Mouse (Mus musculus): ENCODE results near the gene Erp44. TPM values are rescaled to one million over a fixed set of nuclear protein-coding genes. Genes with fewer than 3 reads are reported as not detected.

Gene Erp44
- total and polyA plus RNA-seq, 3 experiments = 31.1 to 31.6 TPM; not detected in 1

GRCm38 (mm10) chr4:48316036-48316435, 36.7 kb upstream of the Erp44 start:
- Histone ChIP-seq H3K27ac (ENCODE audit: control insufficient read depth, low read depth, low read length) (no peak overlapping the region), H3K9me3 (replicated peaks; ENCODE audit: insufficient read depth, low read length) (no peaks in the 10 kb centered on the region), H3K9ac (ENCODE audit: control insufficient read depth, low read depth, low read length, poor library complexity, severe bottlenecking) (no peak overlapping the region), H3K36me3 (ENCODE audit: control insufficient read depth in 1 of 2, insufficient read depth in 2 of 2, low read length in 2 of 2) (peaks cover 0 to 4% of the 10 kb centered on the region in 2 experiments; a peak in 2 of 4 replicates), H3K27me3 (ENCODE audit: control insufficient read depth in 1 of 2, insufficient read depth in 2 of 2, low read length in 2 of 2) (no peaks in the 10 kb centered on the region), H3K4me3 (ENCODE audit: control insufficient read depth in 1 of 2, insufficient read depth in 1 of 2, low read depth in 2 of 2, low read length in 2 of 2) (no peak overlapping the region), H3K79me2 (ENCODE audit: control insufficient read depth, insufficient read depth, low read length, poor library complexity) (no peaks in the 10 kb centered on the region), H3K4me1 (ENCODE audit: control insufficient read depth in 1 of 2, insufficient read depth in 2 of 2, low read length in 2 of 2) (peaks cover 0 to 3% of the 10 kb centered on the region in 2 experiments; a peak in 2 of 4 replicates)
- TF ChIP-seq MAZ (IDR thresholded peaks at IDR 0.05; ENCODE audit: low read depth, low read length) (no peak), CTCF (IDR thresholded peaks at IDR 0.05 in 2 of 3, conservative IDR thresholded peaks at IDR 0.05 in 1 of 3; ENCODE audit: control insufficient read depth in 1 of 3, insufficient read depth in 1 of 3, low read depth in 2 of 3, low read length in 3 of 3, poor library complexity in 1 of 3, severe bottlenecking in 1 of 3) (peak in 2 of 3 experiments; percentile 10 to 20; a peak in 2 of 6 replicates), TAL1 (IDR thresholded peaks at IDR 0.05; ENCODE audit: low read length) (no peak), MXI1 (IDR thresholded peaks at IDR 0.05; ENCODE audit: low read depth, low read length) (no peak), USF1 (IDR thresholded peaks at IDR 0.05; ENCODE audit: low read depth, low read length) (no peak), SMC3 (IDR thresholded peaks at IDR 0.05; ENCODE audit: low read depth, low read length) (peak; percentile 20; the same call in 1 of the 2 replicates), KAT2A (conservative IDR thresholded peaks at IDR 0.05; ENCODE audit: low read depth, low read length) (no peak), MAX (IDR thresholded peaks at IDR 0.05; ENCODE audit: low read length) (no peak), RAD21 (IDR thresholded peaks at IDR 0.05; ENCODE audit: low read depth, low read length) (peak; percentile 10)
- DNase-seq (ENCODE audit: low read depth, low spot score) = no peak

- TF ChIP-seq ELF1 (IDR thresholded peaks at IDR 0.05; ENCODE audit: low read depth, low read length) (no peak), MYC (IDR thresholded peaks at IDR 0.05; ENCODE audit: low read depth, low read length) (no peak), BHLHE40 (IDR thresholded peaks at IDR 0.05; ENCODE audit: borderline replicate concordance, low read depth, low read length) (no peak), MAZ (IDR thresholded peaks at IDR 0.05; ENCODE audit: low read depth, low read length) (no peak)
- no peak for DNase-seq (ENCODE audit: low read depth, low spot score)
- Histone ChIP-seq H3K9ac (ENCODE audit: control insufficient read depth, low read depth, low read length, poor library complexity, severe bottlenecking) (no peak overlapping the region), H3K4me3 (ENCODE audit: control insufficient read depth in 1 of 2, insufficient read depth in 1 of 2, low read depth in 2 of 2, low read length in 2 of 2) (no peak overlapping the region), H3K79me2 (ENCODE audit: control insufficient read depth, insufficient read depth, low read length, poor library complexity) (no peaks in the 10 kb centered on the region), H3K9me3 (replicated peaks; ENCODE audit: insufficient read depth, low read length) (no peaks in the 10 kb centered on the region), H3K4me1 (ENCODE audit: control insufficient read depth in 1 of 2, insufficient read depth in 2 of 2, low read length in 2 of 2) (no peaks in the 10 kb centered on the region), H3K36me3 (ENCODE audit: control insufficient read depth in 1 of 2, insufficient read depth in 2 of 2, low read length in 2 of 2) (no peaks in the 10 kb centered on the region), H3K27me3 (ENCODE audit: control insufficient read depth in 1 of 2, insufficient read depth in 2 of 2, low read length in 2 of 2) (no peaks in the 10 kb centered on the region), H3K27ac (ENCODE audit: control insufficient read depth, low read depth, low read length) (no peak overlapping the region)
Observed at GRCm38 (mm10) chr4:48314814-48315213, 35.5 kb upstream of the Erp44 start.

- DNase-seq (ENCODE audit: low read depth, low spot score) = no peak
- H3K27me3 ChIP-seq (ENCODE audit: control insufficient read depth in 1 of 2, insufficient read depth in 2 of 2, low read length in 2 of 2) = no peaks in the 10 kb centered on the region
- H3K9ac ChIP-seq (ENCODE audit: control insufficient read depth, low read depth, low read length, poor library complexity, severe bottlenecking) = no peak overlapping the region
- H3K36me3 ChIP-seq (ENCODE audit: control insufficient read depth in 1 of 2, insufficient read depth in 2 of 2, low read length in 2 of 2) = no peaks in the 10 kb centered on the region
- H3K9me3 ChIP-seq (replicated peaks; ENCODE audit: insufficient read depth, low read length) = no peaks in the 10 kb centered on the region
- H3K27ac ChIP-seq (ENCODE audit: control insufficient read depth, low read depth, low read length) = no peak overlapping the region
- no peaks in the 10 kb centered on the region for H3K4me1 ChIP-seq (ENCODE audit: control insufficient read depth in 1 of 2, insufficient read depth in 2 of 2, low read length in 2 of 2)
- H3K79me2 ChIP-seq (ENCODE audit: control insufficient read depth, insufficient read depth, low read length, poor library complexity) = no peaks in the 10 kb centered on the region
- TF ChIP-seq BHLHE40 (IDR thresholded peaks at IDR 0.05; ENCODE audit: borderline replicate concordance, low read depth, low read length) = no peak
- TF ChIP-seq JUND (IDR thresholded peaks at IDR 0.05; ENCODE audit: low read depth, low read length) = no peak
- TF ChIP-seq ZC3H11A (IDR thresholded peaks at IDR 0.05; ENCODE audit: low read depth, low read length) = no peak
- no peak for TF ChIP-seq ZMIZ1 (IDR thresholded peaks at IDR 0.05; ENCODE audit: low read depth, low read length)
- no peak for TF ChIP-seq POLR2A (IDR thresholded peaks at IDR 0.05; ENCODE audit: control insufficient read depth in 1 of 2, insufficient read depth in 1 of 2, low read depth in 1 of 2, low read length in 2 of 2, poor library complexity in 1 of 2)
- TF ChIP-seq KAT2A (conservative IDR thresholded peaks at IDR 0.05; ENCODE audit: low read depth, low read length) = no peak
- no peak for TF ChIP-seq RCOR1 (IDR thresholded peaks at IDR 0.05; ENCODE audit: low read depth, low read length)
- no peak for TF ChIP-seq ETS1 (IDR thresholded peaks at IDR 0.05; ENCODE audit: low read depth, low read length)
- TF ChIP-seq HCFC1 (IDR thresholded peaks at IDR 0.05; ENCODE audit: low read depth, low read length) = no peak
- no peak for TF ChIP-seq UBTF (IDR thresholded peaks at IDR 0.05; ENCODE audit: borderline replicate concordance, insufficient read depth, low read depth, low read length)
- no peak overlapping the region for H3K4me3 ChIP-seq (ENCODE audit: control insufficient read depth in 1 of 2, insufficient read depth in 1 of 2, low read depth in 2 of 2, low read length in 2 of 2)
Observed at GRCm38 (mm10) chr4:48287086-48287757, 7.9 kb upstream of the Erp44 start.

Measured in MEL (cell line).